Mouse (Mus musculus) CH12.LX (cell line): ENCODE measurements around the gene Krtap9-3.

Experiments
- CTCF ChIP-seq, 2 experiments: IDR thresholded peaks in 1 of 2; conservative IDR thresholded peaks in 1 of 2; 2 replicates each; pipeline ENCODE4 v1.5.1; 2011 to 2012; ENCODE audit warnings: low read depth in 2 of 2, low read length in 2 of 2, improper control_type of control experiment in 1 of 2, inconsistent platforms in 1 of 2, mild to moderate bottlenecking in 1 of 2, moderate library complexity in 1 of 2
- POLR2A ChIP-seq: IDR thresholded peaks from 2 replicates; pipeline ENCODE4 v1.6.1; 2011; ENCODE audit warnings: low read depth, mild to moderate bottlenecking, improper control_type of control experiment, low read length

GRCm38 (mm10) chr11:99583245-99583704 is 14.6 kb downstream of the Krtap9-3 start, which contains the start of gene Krtap1-4:
- TF ChIP-seq POLR2A = no peak
- no peak for TF ChIP-seq CTCF (conservative IDR thresholded peaks at IDR 0.05 in 1 of 2, IDR thresholded peaks at IDR 0.05 in 1 of 2; ENCODE audit: low read depth in 2 of 2, low read length in 2 of 2)
